Comparison of ENCODE assay signal across 13 mouse cellular contexts in genomic region chr11:100330816-100331375, GRCm38 (mm10). TPM values are rescaled to one million over a fixed set of nuclear protein-coding genes. Genes with fewer than 3 reads are reported as not detected.
"Had no signal": no experiment of that assay in that cellular context is flagged by ENCODE, and none has a peak within 500 bp of the region (broad histone marks: within the 10 kb centered on the region; RNA-seq: fewer than 3 reads in every experiment).

No protein-coding gene starts in this region.

RNA-seq across cellular contexts. Expression of gene Gast, which starts 3.3 kb away (rescaled TPM):
- total RNA-seq: layer of hippocampus, postnatal 14 days; left cerebral cortex, adult 8-10 months; left cerebral cortex, postnatal 14 days; left cerebral cortex, postnatal 4 days; megakaryocyte progenitor cell, adult 5-6 weeks; megakaryocyte-erythroid progenitor cell, adult 5-6 weeks had no signal
- polyA plus RNA-seq: kidney, embryonic 15.5 days; limb, embryonic 12.5 days; liver, embryonic 12.5 days; liver, embryonic 15.5 days; lung, embryonic 16.5 days; neural tube, embryonic 12.5 days; neural tube, embryonic 15.5 days had no signal

RNA-seq across cellular contexts. Expression of gene Hap1, which starts 25.0 kb away (rescaled TPM):
- total RNA-seq: megakaryocyte progenitor cell, adult 5-6 weeks; megakaryocyte-erythroid progenitor cell, adult 5-6 weeks had no signal
